In genomic region chr2:29605591-29605990, GRCm38 (mm10) we compare ENCODE assay signal across 29 mouse cellular contexts.
"Had no signal": no experiment of that assay in that cellular context is flagged by ENCODE, and none has a peak within 500 bp of the region (broad histone marks: within the 10 kb centered on the region; RNA-seq: fewer than 3 reads in every experiment).

No protein-coding gene starts in this region.

- H3K27ac ChIP-seq: embryonic facial prominence, embryonic 10.5 days; embryonic facial prominence, embryonic 12.5 days; embryonic facial prominence, embryonic 13.5 days; embryonic facial prominence, embryonic 15.5 days; forebrain, embryonic 10.5 days; forebrain, embryonic 12.5 days; forebrain, embryonic 13.5 days; forebrain, embryonic 15.5 days; gastrocnemius, adult 2 months; heart, adult 2 months; heart, embryonic 10.5 days had no signal

- ATAC-seq: forebrain, embryonic 13.5 days; forebrain, embryonic 14.5 days; forebrain, embryonic 15.5 days; forebrain, postnatal 0 days had no signal

- H3K9ac ChIP-seq: embryonic facial prominence, embryonic 12.5 days; embryonic facial prominence, embryonic 13.5 days; embryonic facial prominence, embryonic 15.5 days; forebrain, embryonic 12.5 days; forebrain, embryonic 13.5 days; forebrain, embryonic 15.5 days; forebrain, postnatal 0 days had no signal

- H3K4me1 ChIP-seq: embryonic facial prominence, embryonic 12.5 days; forebrain, embryonic 15.5 days had no signal

- DNase-seq: cerebellum, adult 8-10 months; cerebellum, adult 9-10 months; cerebellum, adult 9-11 months; cerebellum, postnatal 10 days; cerebellum, postnatal 14 days; cerebellum, postnatal 25 days; cerebellum, postnatal 36 days; embryo, embryonic 11 days; forebrain, postnatal 0 days; gastrocnemius, adult 2 months; gastrocnemius, postnatal 10 days; gastrocnemius, postnatal 14 days; gastrocnemius, postnatal 25 days; gastrocnemius, postnatal 36 days; heart, adult 11 months; heart, adult 18-20 months; heart, adult 2 months had no signal

- H3K27me3 ChIP-seq: forebrain, embryonic 15.5 days had no signal

- H3K36me3 ChIP-seq: embryonic facial prominence, embryonic 10.5 days; embryonic facial prominence, embryonic 12.5 days; embryonic facial prominence, embryonic 13.5 days; embryonic facial prominence, embryonic 15.5 days; forebrain, embryonic 10.5 days; forebrain, embryonic 12.5 days; forebrain, embryonic 15.5 days; heart, embryonic 10.5 days had no signal

- H3K4me2 ChIP-seq: embryonic facial prominence, embryonic 12.5 days; embryonic facial prominence, embryonic 13.5 days; embryonic facial prominence, embryonic 15.5 days; forebrain, embryonic 12.5 days; forebrain, embryonic 13.5 days; forebrain, embryonic 15.5 days; heart, embryonic 11.5 days had no signal

- H3K9me3 ChIP-seq: embryonic facial prominence, embryonic 10.5 days; embryonic facial prominence, embryonic 12.5 days; embryonic facial prominence, embryonic 13.5 days; embryonic facial prominence, embryonic 15.5 days; forebrain, embryonic 10.5 days; forebrain, embryonic 12.5 days; forebrain, embryonic 13.5 days; forebrain, embryonic 15.5 days; heart, embryonic 10.5 days had no signal

- H3K4me3 ChIP-seq: embryonic facial prominence, embryonic 10.5 days; embryonic facial prominence, embryonic 12.5 days; embryonic facial prominence, embryonic 13.5 days; embryonic facial prominence, embryonic 15.5 days; erythroblast, embryonic 14.5 days; forebrain, embryonic 10.5 days; forebrain, embryonic 12.5 days; forebrain, embryonic 13.5 days; forebrain, embryonic 15.5 days; gastrocnemius, adult 2 months; heart, adult 2 months; heart, embryonic 10.5 days had no signal
